Mouse (Mus musculus) kidney, adult 2 months (tissue): ENCODE results near the gene Trim62. TPM values are rescaled to one million over a fixed set of nuclear protein-coding genes. Genes with fewer than 3 reads are reported as not detected.

Source experiments
- DNase-seq: peaks from one replicate; pipeline ENCODE4 v3.0.0; 2021
- H3K27ac ChIP-seq: fragments of 200-500 bp; 2 replicates; pipeline ENCODE4 v1.5.1; 2012; ENCODE audit warnings: low read depth, low read length, control low read depth, inconsistent platforms; ENCODE audit not compliant: insufficient read depth
- H3K27me3 ChIP-seq: fragments of 200-500 bp; replicated peaks from 2 replicates; pipeline ENCODE4 v1.6.1; 2012; ENCODE audit warnings: mild to moderate bottlenecking, moderate library complexity, low read length, inconsistent platforms; ENCODE audit not compliant: control insufficient read depth, insufficient read depth
- H3K36me3 ChIP-seq: fragments of 200-500 bp; 2 replicates; pipeline ENCODE4 v1.6.1; 2012; ENCODE audit warnings: mild to moderate bottlenecking, moderate library complexity, low read length, inconsistent platforms; ENCODE audit not compliant: control insufficient read depth, insufficient read depth
- H3K4me1 ChIP-seq: fragments of 200-500 bp; 2 replicates; pipeline ENCODE4 v1.6.1; 2011; ENCODE audit warnings: low read length; ENCODE audit not compliant: control insufficient read depth, insufficient read depth
- H3K4me3 ChIP-seq: fragments of 200-500 bp; 2 replicates; pipeline ENCODE4 v1.5.1; 2011; ENCODE audit warnings: mild to moderate bottlenecking, low read depth, low read length, control low read depth; ENCODE audit not compliant: insufficient read depth
- CTCF ChIP-seq: fragments of 200-500 bp; conservative IDR thresholded peaks from 2 replicates; pipeline ENCODE4 v1.5.1; 2011; ENCODE audit warnings: low read depth, mild to moderate bottlenecking, control low read depth, low read length, moderate library complexity, mixed read lengths; ENCODE audit not compliant: insufficient read depth, insufficient read length
- POLR2A ChIP-seq: fragments of 200-500 bp; IDR thresholded peaks from one replicate; pipeline ENCODE4 v1.6.1; 2011; ENCODE audit warnings: low read depth, low read length, control low read depth
- WGBS: fragments of 180-500 bp; shearing (Covaris S2); methylation state at CpG from one replicate; pipeline ENCODE4 v1.1.7; 2018; 5-methylcytosine and 5-hydroxymethylcytosine counted together
- polyA plus RNA-seq: library from polyadenylated mRNA; depleted of rRNA; stranded (reverse); fragments of >200 nt; gene quantifications from 2 replicates; pipeline ENCODE4 v1.2.3, GENCODE M21; 2012

The Trim62 gene
- polyA plus RNA-seq, 1 experiment, result 3.3 TPM

- TF ChIP-seq POLR2A (no peak), CTCF (no peak)
- no peak for DNase-seq
- no peak overlapping the region for H3K27ac ChIP-seq
- no peak overlapping the region for H3K4me3 ChIP-seq
- H3K27me3 ChIP-seq, result no peaks in the 10 kb centered on the region
- no peaks in the 10 kb centered on the region for H3K4me1 ChIP-seq
- no peaks in the 10 kb centered on the region for H3K36me3 ChIP-seq
- 76% methylated on average over 8 of the region's 8 CpGs for WGBS
Measured at GRCm38 (mm10) chr4:128910276-128911063, 27.1 kb downstream of the Trim62 start.

- no peak overlapping the region for H3K4me3 ChIP-seq
- WGBS, result 81% methylated on average over 10 of the region's 10 CpGs
- no peaks in the 10 kb centered on the region for H3K4me1 ChIP-seq
- no peak for DNase-seq
- no peak overlapping the region for H3K27ac ChIP-seq
- H3K27me3 ChIP-seq, result no peaks in the 10 kb centered on the region
- no peak for TF ChIP-seq CTCF
- TF ChIP-seq POLR2A, result no peak
- no peaks in the 10 kb centered on the region for H3K36me3 ChIP-seq
Measured at GRCm38 (mm10) chr4:128912085-128912484, 28.7 kb downstream of the Trim62 start.

GRCm38 (mm10) chr4:128913794-128914193, 30.4 kb downstream of the Trim62 start:
- no peak for DNase-seq
- H3K4me3 ChIP-seq, result no peak overlapping the region
- H3K27me3 ChIP-seq, result no peaks in the 10 kb centered on the region
- 22% methylated on average over 4 of the region's 4 CpGs for WGBS
- H3K4me1 ChIP-seq, result no peaks in the 10 kb centered on the region
- H3K27ac ChIP-seq, result no peak overlapping the region
- no peaks in the 10 kb centered on the region for H3K36me3 ChIP-seq
- TF ChIP-seq POLR2A (no peak), CTCF (no peak)

GRCm38 (mm10) chr4:128917119-128917518, 33.7 kb downstream of the Trim62 start:
- Histone ChIP-seq H3K27me3 (no peaks in the 10 kb centered on the region), H3K27ac (no peak overlapping the region), H3K36me3 (no peaks in the 10 kb centered on the region), H3K4me3 (no peak overlapping the region), H3K4me1 (no peaks in the 10 kb centered on the region)
- TF ChIP-seq POLR2A (no peak), CTCF (no peak)
- DNase-seq, result no peak
- WGBS, result 70% methylated on average over 3 of the region's 3 CpGs

GRCm38 (mm10) chr4:128917756-128918155, 34.4 kb downstream of the Trim62 start:
- Histone ChIP-seq H3K36me3 (no peaks in the 10 kb centered on the region), H3K4me1 (no peaks in the 10 kb centered on the region), H3K4me3 (no peak overlapping the region), H3K27me3 (no peaks in the 10 kb centered on the region), H3K27ac (no peak overlapping the region)
- TF ChIP-seq CTCF (no peak), POLR2A (no peak)
- DNase-seq, result no peak
- WGBS, result 86% methylated on average over 6 of the region's 6 CpGs

GRCm38 (mm10) chr4:128918187-128918586, 34.8 kb downstream of the Trim62 start:
- DNase-seq, result no peak
- WGBS, result 39% methylated on average over 3 of the region's 3 CpGs
- H3K27ac ChIP-seq, result no peak overlapping the region

GRCm38 (mm10) chr4:128919106-128919505, 35.7 kb downstream of the Trim62 start:
- Histone ChIP-seq H3K27me3 (no peaks in the 10 kb centered on the region), H3K27ac (no peak overlapping the region), H3K36me3 (no peaks in the 10 kb centered on the region), H3K4me1 (no peaks in the 10 kb centered on the region), H3K4me3 (no peak overlapping the region)
- TF ChIP-seq CTCF, result no peak
- TF ChIP-seq POLR2A, result no peak
- 30% methylated on average over 10 of the region's 10 CpGs for WGBS
- no peak for DNase-seq

More at GRCm38 (mm10) chr4:128918187-128918586, 34.8 kb downstream of the Trim62 start:
- Histone ChIP-seq H3K4me3 (no peak overlapping the region), H3K36me3 (no peaks in the 10 kb centered on the region), H3K27me3 (no peaks in the 10 kb centered on the region), H3K4me1 (no peaks in the 10 kb centered on the region)
- TF ChIP-seq POLR2A (no peak), CTCF (no peak)
